Mouse (Mus musculus) small intestine, adult 2 months (tissue): Measurements from ENCODE around the gene Pax2.

ENCODE experiments used
- CTCF ChIP-seq: fragments of 200-500 bp; IDR thresholded peaks from 2 replicates; pipeline ENCODE4 v1.5.1; 2012; ENCODE audit warnings: low read depth, mild to moderate bottlenecking, control low read depth, inconsistent platforms, low read length, moderate library complexity, mixed read lengths; ENCODE audit not compliant: insufficient replicate concordance, insufficient read length; ENCODE audit errors: extremely low read depth
- POLR2A ChIP-seq: fragments of 200-500 bp; IDR thresholded peaks from 2 replicates; pipeline ENCODE4 v1.6.1; 2012; ENCODE audit warnings: low read depth, mild to moderate bottlenecking, control low read depth, inconsistent platforms, low read length, moderate library complexity

GRCm38 (mm10) chr19:44812666-44813429 is 57.0 kb downstream of the Pax2 start:
- TF ChIP-seq POLR2A (no peak), CTCF (no peak)
